Mouse (Mus musculus): Measurements from ENCODE around the gene Hist1h2bc. TPM values are rescaled to one million over a fixed set of nuclear protein-coding genes. Genes with fewer than 3 reads are reported as not detected.

The Hist1h2bc gene
- total RNA-seq, 2 experiments from 2014 or later: 49.2 to 164 TPM

DNA sequence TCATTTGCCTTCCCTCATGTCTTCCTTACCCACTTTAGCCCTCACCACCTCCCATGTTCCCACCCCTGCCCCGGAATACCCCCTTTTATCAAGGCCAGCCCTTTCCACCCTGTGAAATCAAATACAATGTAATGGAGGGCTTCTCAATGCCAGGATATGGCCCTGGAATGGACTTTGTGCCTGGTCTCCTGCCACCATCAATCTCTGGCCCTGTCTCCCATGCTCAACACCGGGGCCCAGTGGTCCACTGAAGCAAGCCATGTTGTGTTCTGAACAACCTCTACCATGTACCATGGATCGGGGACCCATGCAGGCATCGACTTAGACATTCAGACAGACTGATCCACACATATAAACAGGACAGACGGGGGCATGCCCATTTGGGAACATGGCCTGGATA, 45.7 kb downstream of the Hist1h2bc start:
- no peak for ATAC-seq (replicated peaks; ENCODE audit: low FRiP score, poor library complexity, severe bottlenecking)

- ATAC-seq (replicated peaks; ENCODE audit: low FRiP score, poor library complexity, severe bottlenecking): peak; percentile 44; the same call in 1 of the 2 replicates
These were observed 46.5 kb downstream of the Hist1h2bc start for GRCm38 (mm10) chr13:23730479-23730878.

- ATAC-seq (replicated peaks; ENCODE audit: low FRiP score, poor library complexity, severe bottlenecking): peak; percentile 88
These were observed 48.3 kb downstream of the Hist1h2bc start for GRCm38 (mm10) chr13:23732156-23732804.

GRCm38 (mm10) chr13:23737091-23737490, 53.1 kb downstream of the Hist1h2bc start:
- no peak for ATAC-seq (replicated peaks; ENCODE audit: low FRiP score, poor library complexity, severe bottlenecking)

- ATAC-seq (replicated peaks; ENCODE audit: low FRiP score, poor library complexity, severe bottlenecking): no peak
These were observed 54.0 kb downstream of the Hist1h2bc start for GRCm38 (mm10) chr13:23738041-23738440.

DNA sequence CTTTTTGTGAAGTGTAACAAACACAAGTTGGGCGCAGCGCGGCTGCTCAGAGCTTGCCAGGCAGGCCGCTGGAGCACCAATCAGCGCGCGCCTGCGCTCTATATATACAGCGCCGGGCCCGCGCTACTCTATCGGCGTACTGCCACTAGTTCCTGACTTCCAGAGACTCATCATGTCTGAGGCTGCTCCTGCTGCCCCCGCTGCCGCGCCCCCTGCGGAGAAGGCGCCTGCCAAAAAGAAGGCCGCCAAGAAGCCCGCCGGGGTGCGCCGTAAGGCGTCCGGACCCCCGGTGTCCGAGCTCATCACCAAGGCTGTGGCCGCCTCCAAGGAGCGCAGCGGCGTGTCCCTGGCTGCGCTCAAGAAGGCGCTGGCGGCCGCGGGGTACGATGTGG, 54.7 kb downstream of the Hist1h2bc start, which contains the start of gene Hist1h1c:
Hist1h1c (plus strand) TSS at position 132 of the 392 bp plus-strand sequence.
- ATAC-seq (replicated peaks; ENCODE audit: low FRiP score, poor library complexity, severe bottlenecking): peak; percentile 68

DNA sequence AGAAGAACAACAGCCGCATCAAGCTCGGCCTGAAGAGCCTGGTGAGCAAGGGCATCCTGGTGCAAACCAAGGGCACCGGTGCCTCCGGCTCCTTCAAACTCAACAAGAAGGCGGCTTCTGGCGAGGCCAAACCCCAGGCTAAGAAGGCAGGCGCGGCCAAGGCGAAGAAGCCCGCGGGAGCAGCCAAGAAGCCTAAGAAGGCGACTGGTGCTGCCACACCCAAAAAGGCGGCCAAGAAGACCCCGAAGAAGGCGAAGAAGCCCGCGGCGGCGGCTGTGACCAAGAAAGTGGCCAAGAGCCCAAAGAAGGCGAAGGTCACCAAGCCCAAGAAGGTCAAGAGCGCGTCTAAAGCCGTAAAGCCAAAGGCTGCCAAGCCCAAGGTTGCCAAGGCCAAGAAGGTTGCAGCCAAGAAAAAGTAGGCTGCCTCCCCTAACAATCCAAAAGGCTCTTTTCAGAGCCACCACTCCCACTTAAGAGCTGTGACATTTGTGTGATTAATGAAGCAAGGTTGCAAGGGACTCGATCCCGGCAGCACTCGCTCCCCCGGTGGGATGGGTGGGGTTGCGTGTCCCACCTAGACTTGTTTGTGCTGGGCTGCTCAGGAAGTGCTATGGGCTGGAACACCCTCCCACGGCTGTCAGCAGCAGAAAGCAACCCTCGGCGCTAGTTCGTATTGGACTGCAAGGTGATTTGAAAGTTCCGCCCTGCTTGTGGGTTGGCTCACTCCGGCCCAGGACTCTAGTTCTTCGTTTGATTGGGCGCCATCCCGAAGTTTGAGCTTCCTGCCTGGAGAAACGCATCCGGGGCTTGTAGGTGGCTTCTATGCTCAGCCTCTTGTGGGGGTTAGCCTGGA, 55.3 kb downstream of the Hist1h2bc start:
- ATAC-seq (replicated peaks; ENCODE audit: low FRiP score, poor library complexity, severe bottlenecking): peak; percentile 71

DNA sequence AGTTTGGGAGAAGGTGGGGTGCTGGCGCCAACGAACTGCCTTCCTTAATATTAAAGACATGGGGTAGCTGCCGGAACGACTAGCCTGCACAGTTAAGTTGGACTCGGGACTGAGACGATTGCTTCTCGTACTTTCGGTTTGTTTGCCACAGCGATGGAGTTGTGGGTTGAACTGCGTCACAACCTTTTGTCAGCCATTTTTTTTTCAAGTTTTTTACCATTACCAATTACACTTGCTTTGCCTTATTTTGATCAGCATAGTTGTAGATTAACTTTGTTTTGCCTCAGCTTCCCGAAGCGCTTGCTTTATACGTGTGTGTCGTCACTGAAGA, 55.9 kb downstream of the Hist1h2bc start:
- ATAC-seq (replicated peaks; ENCODE audit: low FRiP score, poor library complexity, severe bottlenecking): no peak

DNA sequence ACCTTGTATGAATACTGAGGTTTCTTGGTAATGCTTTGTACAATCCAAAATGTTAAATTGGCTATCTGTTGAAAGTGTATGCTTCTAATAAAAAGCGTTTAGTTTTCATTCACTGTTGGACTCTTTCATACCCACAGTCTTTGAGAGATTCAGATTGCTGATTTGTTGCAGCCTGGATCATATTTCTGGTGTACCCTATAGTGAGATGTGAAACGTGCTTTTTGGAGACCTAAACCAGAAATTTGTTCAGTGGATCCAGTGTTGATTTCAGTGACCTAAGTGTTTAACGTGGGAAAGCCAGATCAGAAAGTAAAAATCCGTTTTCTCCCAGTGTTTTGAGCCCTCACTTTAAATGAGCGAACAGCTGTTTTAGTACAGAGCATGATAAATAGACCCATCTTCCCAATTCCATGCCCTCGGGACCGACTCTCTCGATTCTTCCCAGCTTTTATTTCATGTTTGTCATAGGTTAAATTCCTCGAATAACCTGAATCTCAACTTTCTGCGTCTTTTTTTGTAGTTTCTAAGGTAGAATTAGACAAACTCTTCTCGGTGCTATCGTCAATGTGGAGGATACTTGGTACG, 56.3 kb downstream of the Hist1h2bc start:
- ATAC-seq (replicated peaks; ENCODE audit: low FRiP score, poor library complexity, severe bottlenecking): no peak

DNA sequence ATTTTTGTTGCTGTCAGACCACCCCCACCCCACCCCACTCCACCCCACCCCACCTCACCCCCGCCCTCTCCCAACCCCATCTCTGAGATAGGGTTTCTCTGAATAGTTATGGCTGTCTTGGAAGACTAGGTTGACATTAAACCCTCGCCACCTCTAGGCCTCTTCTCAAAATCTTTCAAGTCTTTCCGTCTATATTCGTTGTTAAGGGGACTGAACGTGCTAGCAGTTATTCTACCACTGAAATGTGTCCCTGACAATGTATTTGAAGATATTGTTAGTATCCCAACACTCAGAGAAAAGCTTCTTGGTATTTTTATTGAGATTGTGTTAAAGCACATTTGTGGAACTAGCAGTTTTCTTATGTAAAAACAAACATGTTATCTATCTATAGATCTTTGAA, 56.9 kb downstream of the Hist1h2bc start:
- no peak for ATAC-seq (replicated peaks; ENCODE audit: low FRiP score, poor library complexity, severe bottlenecking)

DNA sequence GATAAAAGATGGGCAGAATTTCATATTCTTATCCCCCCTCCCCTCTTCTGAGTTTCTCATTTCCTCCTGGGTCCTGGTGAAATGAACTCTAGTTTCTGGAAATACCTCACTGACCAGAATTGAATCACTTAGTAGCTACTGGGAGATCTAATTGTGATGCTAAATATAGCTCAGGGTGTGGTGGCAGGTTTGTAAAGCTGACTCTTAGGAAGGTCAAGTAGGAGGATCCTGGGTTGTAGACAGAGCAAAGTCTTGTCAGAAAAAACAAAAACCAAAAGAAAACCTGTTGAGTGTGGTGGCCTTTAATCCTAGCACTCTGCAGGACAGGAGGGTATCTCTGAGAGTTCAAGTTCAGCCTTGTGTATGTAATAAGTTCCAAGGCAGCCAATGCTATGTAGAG, 58.0 kb downstream of the Hist1h2bc start:
- no peak for ATAC-seq (replicated peaks; ENCODE audit: low FRiP score, poor library complexity, severe bottlenecking)

Other genes with a start within 250 kb of the Hist1h2bc start
Only the 30 nearest of the 37 such genes appear.
- gene Hist1h2af, start 150.3 kb upstream of the Hist1h2bc start, total RNA-seq (2015; ENCODE audit: low replicate concordance): 20.7 and 32.7 TPM in 2 replicates
- gene Hist1h2af, start 150.3 kb upstream of the Hist1h2bc start, total RNA-seq (2017; ENCODE audit: low replicate concordance): 925 and 1,298 TPM in 2 replicates
- 74.4 and 97.2 TPM in 2 replicates for gene Hist1h3g, start 148.8 kb upstream of the Hist1h2bc start, total RNA-seq (2015; ENCODE audit: low replicate concordance)
- 54.5 and 131 TPM in 2 replicates for gene Hist1h3g, start 148.8 kb upstream of the Hist1h2bc start, total RNA-seq (2017; ENCODE audit: low replicate concordance)
- 13.4 and 18.2 TPM in 2 replicates for gene Hist1h2bh, start 140.8 kb upstream of the Hist1h2bc start, total RNA-seq (2015; ENCODE audit: low replicate concordance)
- gene Hist1h2bh, start 140.8 kb upstream of the Hist1h2bc start, total RNA-seq (2017; ENCODE audit: low replicate concordance): 63.0 and 67.3 TPM in 2 replicates
- gene Hist1h3f, start 140.1 kb upstream of the Hist1h2bc start, total RNA-seq (2015; ENCODE audit: low replicate concordance): 12.7 and 21.7 TPM in 2 replicates
- 51.2 and 57.7 TPM in 2 replicates for gene Hist1h3f, start 140.1 kb upstream of the Hist1h2bc start, total RNA-seq (2017; ENCODE audit: low replicate concordance)
- 55.5 and 68.5 TPM in 2 replicates for gene Hist1h4f, start 132.6 kb upstream of the Hist1h2bc start, total RNA-seq (2015; ENCODE audit: low replicate concordance)
- 1,011 and 1,279 TPM in 2 replicates for gene Hist1h4f, start 132.6 kb upstream of the Hist1h2bc start, total RNA-seq (2017; ENCODE audit: low replicate concordance)
- gene Hist1h1d, start 130.9 kb upstream of the Hist1h2bc start, total RNA-seq (2015; ENCODE audit: low replicate concordance): 14.6 and 16.7 TPM in 2 replicates
- 170 and 238 TPM in 2 replicates for gene Hist1h1d, start 130.9 kb upstream of the Hist1h2bc start, total RNA-seq (2017; ENCODE audit: low replicate concordance)
- 37.3 and 49.5 TPM in 2 replicates for gene Hist1h3e, start 121.8 kb upstream of the Hist1h2bc start, total RNA-seq (2015; ENCODE audit: low replicate concordance)
- gene Hist1h3e, start 121.8 kb upstream of the Hist1h2bc start, total RNA-seq (2017; ENCODE audit: low replicate concordance): 84.7 and 92.0 TPM in 2 replicates
- gene Hist1h2ae, start 113.0 kb upstream of the Hist1h2bc start, total RNA-seq (2015; ENCODE audit: low replicate concordance): 1.7 TPM in 1 of 2 replicates, not detected in the other
- 122 and 175 TPM in 2 replicates for gene Hist1h2ae, start 113.0 kb upstream of the Hist1h2bc start, total RNA-seq (2017; ENCODE audit: low replicate concordance)
- gene Hist1h2bg, start 112.8 kb upstream of the Hist1h2bc start, total RNA-seq (2015; ENCODE audit: low replicate concordance): 170 and 206 TPM in 2 replicates
- gene Hist1h2bg, start 112.8 kb upstream of the Hist1h2bc start, total RNA-seq (2017; ENCODE audit: low replicate concordance): 470 and 670 TPM in 2 replicates
- 208 and 222 TPM in 2 replicates for gene Hist1h2bf, start 110.0 kb upstream of the Hist1h2bc start, total RNA-seq (2015; ENCODE audit: low replicate concordance)
- 253 and 407 TPM in 2 replicates for gene Hist1h2bf, start 110.0 kb upstream of the Hist1h2bc start, total RNA-seq (2017; ENCODE audit: low replicate concordance)
- not detected in 2 replicates for gene Hist1h2ad, start 109.8 kb upstream of the Hist1h2bc start, total RNA-seq (2015; ENCODE audit: low replicate concordance)
- gene Hist1h2ad, start 109.8 kb upstream of the Hist1h2bc start, total RNA-seq (2017; ENCODE audit: low replicate concordance): 370 and 678 TPM in 2 replicates
- gene Hist1h3d, start 108.4 kb upstream of the Hist1h2bc start, total RNA-seq (2015; ENCODE audit: low replicate concordance): 52.8 and 69.6 TPM in 2 replicates
- 50.4 and 63.8 TPM in 2 replicates for gene Hist1h3d, start 108.4 kb upstream of the Hist1h2bc start, total RNA-seq (2017; ENCODE audit: low replicate concordance)
- 243 and 262 TPM in 2 replicates for gene Hist1h4d, start 102.6 kb upstream of the Hist1h2bc start, total RNA-seq (2015; ENCODE audit: low replicate concordance)
- gene Hist1h4d, start 102.6 kb upstream of the Hist1h2bc start, total RNA-seq (2017; ENCODE audit: low replicate concordance): 403 and 449 TPM in 2 replicates
- 6.7 and 17.6 TPM in 2 replicates for gene Hist1h2be, start 63.1 kb upstream of the Hist1h2bc start, total RNA-seq (2015; ENCODE audit: low replicate concordance)
- 69.9 and 74.3 TPM in 2 replicates for gene Hist1h2be, start 63.1 kb upstream of the Hist1h2bc start, total RNA-seq (2017; ENCODE audit: low replicate concordance)
- 468 and 530 TPM in 2 replicates for gene Hist1h1e, start 61.6 kb upstream of the Hist1h2bc start, total RNA-seq (2015; ENCODE audit: low replicate concordance)
- 717 and 954 TPM in 2 replicates for gene Hist1h1e, start 61.6 kb upstream of the Hist1h2bc start, total RNA-seq (2017; ENCODE audit: low replicate concordance)
- 5.6 and 12.3 TPM in 2 replicates for gene Hist1h2ac, start 251 bp upstream of the Hist1h2bc start, total RNA-seq (2015; ENCODE audit: low replicate concordance)
- gene Hist1h2ac, start 251 bp upstream of the Hist1h2bc start, total RNA-seq (2017; ENCODE audit: low replicate concordance): 55.5 and 70.6 TPM in 2 replicates
- not detected in 2 replicates for gene Hist1h1t, start 11.6 kb downstream of the Hist1h2bc start, total RNA-seq (2015; ENCODE audit: low replicate concordance)
- gene Hist1h1t, start 11.6 kb downstream of the Hist1h2bc start, total RNA-seq (2017; ENCODE audit: low replicate concordance): 1.9 and 2.0 TPM in 2 replicates
- 59.8 and 77.5 TPM in 2 replicates for gene Hist1h4c, start 14.3 kb downstream of the Hist1h2bc start, total RNA-seq (2015; ENCODE audit: low replicate concordance)
- gene Hist1h4c, start 14.3 kb downstream of the Hist1h2bc start, total RNA-seq (2017; ENCODE audit: low replicate concordance): 249 and 402 TPM in 2 replicates
- 5.0 and 17.9 TPM in 2 replicates for gene Hfe, start 26.7 kb downstream of the Hist1h2bc start, total RNA-seq (2015; ENCODE audit: low replicate concordance)
- 2.0 and 4.5 TPM in 2 replicates for gene Hfe, start 26.7 kb downstream of the Hist1h2bc start, total RNA-seq (2017; ENCODE audit: low replicate concordance)
- gene Hist1h1c, start 54.6 kb downstream of the Hist1h2bc start, total RNA-seq (2015; ENCODE audit: low replicate concordance): 188 and 215 TPM in 2 replicates
- 1,447 and 1,942 TPM in 2 replicates for gene Hist1h1c, start 54.6 kb downstream of the Hist1h2bc start, total RNA-seq (2017; ENCODE audit: low replicate concordance)
- gene Hist1h3c, start 61.4 kb downstream of the Hist1h2bc start, total RNA-seq (2015; ENCODE audit: low replicate concordance): 41.1 and 59.8 TPM in 2 replicates
- 178 and 330 TPM in 2 replicates for gene Hist1h3c, start 61.4 kb downstream of the Hist1h2bc start, total RNA-seq (2017; ENCODE audit: low replicate concordance)
- gene Hist1h2bb, start 62.5 kb downstream of the Hist1h2bc start, total RNA-seq (2015; ENCODE audit: low replicate concordance): 79.4 and 128 TPM in 2 replicates
- 1,415 and 1,638 TPM in 2 replicates for gene Hist1h2bb, start 62.5 kb downstream of the Hist1h2bc start, total RNA-seq (2017; ENCODE audit: low replicate concordance)
- gene Hist1h2ab, start 66.9 kb downstream of the Hist1h2bc start, total RNA-seq (2015; ENCODE audit: low replicate concordance): 12.5 and 24.5 TPM in 2 replicates
- gene Hist1h2ab, start 66.9 kb downstream of the Hist1h2bc start, total RNA-seq (2017; ENCODE audit: low replicate concordance): 1,181 and 1,326 TPM in 2 replicates
- gene Hist1h3b, start 68.1 kb downstream of the Hist1h2bc start, total RNA-seq (2015; ENCODE audit: low replicate concordance): 179 and 183 TPM in 2 replicates
- 251 and 270 TPM in 2 replicates for gene Hist1h3b, start 68.1 kb downstream of the Hist1h2bc start, total RNA-seq (2017; ENCODE audit: low replicate concordance)
- gene Hist1h4b, start 72.8 kb downstream of the Hist1h2bc start, total RNA-seq (2015; ENCODE audit: low replicate concordance): 50.5 and 52.2 TPM in 2 replicates
- gene Hist1h4b, start 72.8 kb downstream of the Hist1h2bc start, total RNA-seq (2017; ENCODE audit: low replicate concordance): 150 and 446 TPM in 2 replicates
- gene Hist1h4a, start 77.0 kb downstream of the Hist1h2bc start, total RNA-seq (2015; ENCODE audit: low replicate concordance): 15.4 and 15.7 TPM in 2 replicates
- gene Hist1h4a, start 77.0 kb downstream of the Hist1h2bc start, total RNA-seq (2017; ENCODE audit: low replicate concordance): 211 and 254 TPM in 2 replicates
- gene Hist1h3a, start 78.2 kb downstream of the Hist1h2bc start, total RNA-seq (2015; ENCODE audit: low replicate concordance): 26.3 and 29.6 TPM in 2 replicates
- gene Hist1h3a, start 78.2 kb downstream of the Hist1h2bc start, total RNA-seq (2017; ENCODE audit: low replicate concordance): 171 and 175 TPM in 2 replicates
- 106 and 128 TPM in 2 replicates for gene Hist1h1a, start 79.5 kb downstream of the Hist1h2bc start, total RNA-seq (2015; ENCODE audit: low replicate concordance)
- 1,089 and 2,054 TPM in 2 replicates for gene Hist1h1a, start 79.5 kb downstream of the Hist1h2bc start, total RNA-seq (2017; ENCODE audit: low replicate concordance)
- not detected in 2 replicates for gene Trim38, start 85.7 kb downstream of the Hist1h2bc start, total RNA-seq (2015; ENCODE audit: low replicate concordance)
- not detected in 2 replicates for gene Trim38, start 85.7 kb downstream of the Hist1h2bc start, total RNA-seq (2017; ENCODE audit: low replicate concordance)
- gene Slc17a2, start 122.8 kb downstream of the Hist1h2bc start, total RNA-seq (2015; ENCODE audit: low replicate concordance): not detected in 2 replicates
- not detected in 2 replicates for gene Slc17a2, start 122.8 kb downstream of the Hist1h2bc start, total RNA-seq (2017; ENCODE audit: low replicate concordance)

All from erythroblast, adult 5-6 weeks (primary cell).